Mouse (Mus musculus) midbrain, postnatal 0 days (tissue): Measurements from ENCODE around the gene Camk2d. TPM values are rescaled to one million over a fixed set of nuclear protein-coding genes. Genes with fewer than 3 reads are reported as not detected.

Source experiments
- ATAC-seq: fragments of 200-750 bp; cut with Nextera tagmentation; 2 replicates; pipeline ENCODE4 v1.8.0; 2017; ENCODE audit warnings: moderate number of reproducible peaks, mild to moderate bottlenecking, moderate TSS enrichment, moderate library complexity; ENCODE audit not compliant: low FRiP score
- DNase-seq: peaks from one replicate; pipeline ENCODE4 v3.0.0-alpha.2; 2015; ENCODE audit warnings: low spot score
- H3K27ac ChIP-seq: fragments of 300-500 bp; sonication (generic); 2 replicates; pipeline ENCODE4 v1.5.1; 2014; ENCODE audit warnings: low read depth, mild to moderate bottlenecking, low read length, mixed read lengths
- H3K27me3 ChIP-seq: fragments of 300-500 bp; sonication (generic); 2 replicates; pipeline ENCODE4 v1.6.1; 2014; ENCODE audit warnings: low read length, control low read depth, mixed read lengths; ENCODE audit not compliant: insufficient read depth
- H3K36me3 ChIP-seq: fragments of 300-500 bp; sonication (generic); 2 replicates; pipeline ENCODE4 v1.6.1; 2014; ENCODE audit warnings: low read length, control low read depth, mixed read lengths; ENCODE audit not compliant: insufficient read depth
- H3K4me1 ChIP-seq: fragments of 300-500 bp; sonication (generic); 2 replicates; pipeline ENCODE4 v1.6.1; 2014; ENCODE audit warnings: mild to moderate bottlenecking, control low read depth, antibody characterized with exemption, low read length, mixed read lengths; ENCODE audit not compliant: insufficient read depth
- H3K4me2 ChIP-seq: fragments of 300-500 bp; sonication (generic); 2 replicates; pipeline ENCODE4 v1.6.1; 2014; ENCODE audit warnings: low read depth, mild to moderate bottlenecking, low read length, mixed read lengths; ENCODE audit not compliant: poor library complexity, severe bottlenecking
- H3K4me3 ChIP-seq: fragments of 300-500 bp; sonication (generic); 2 replicates; pipeline ENCODE4 v1.5.1; 2014; ENCODE audit warnings: low read depth, mild to moderate bottlenecking, low read length, moderate library complexity
- H3K9ac ChIP-seq: fragments of 300-500 bp; sonication (generic); replicated peaks from 2 replicates; pipeline ENCODE4 v1.6.1; 2014; ENCODE audit warnings: mild to moderate bottlenecking, low read length, moderate library complexity, mixed read lengths; ENCODE audit not compliant: poor library complexity, severe bottlenecking
- H3K9me3 ChIP-seq: fragments of 300-500 bp; sonication (generic); 2 replicates; pipeline ENCODE4 v1.6.1; 2016; ENCODE audit warnings: low read length, control low read depth
- CTCF ChIP-seq: IDR thresholded peaks from 2 replicates; pipeline ENCODE4 v1.5.1; 2016; ENCODE audit warnings: antibody characterized with exemption, mild to moderate bottlenecking
- WGBS: fragments of 180-500 bp; shearing (Covaris S2); extraction: QIAGEN DNeasy Blood & Tissue Kit; methylation state at CpG from one replicate; pipeline ENCODE4 v1.1.7; 2014; 5-methylcytosine and 5-hydroxymethylcytosine counted together
- polyA plus RNA-seq: library from polyadenylated mRNA; unstranded; fragments of >200 nt; fragmentation: Nextera tagmentation; extraction: Ambion mirVana; gene quantifications from 2 replicates; pipeline ENCODE4 v1.2.1, GENCODE M21; 2015
- total RNA-seq: library from RNA; depleted of rRNA; stranded (reverse); fragments of >200 nt; gene quantifications from 2 replicates; pipeline ENCODE4 v1.2.3, GENCODE M21; 2014

The Camk2d gene
- total and polyA plus RNA-seq, 2 experiments from 2014 or later, result 95.8 to 143 TPM

GRCm38 (mm10) chr3:126746148-126746803, 150.2 kb downstream of the Camk2d start:
- peak; percentile 54; the same call in 1 of the 2 replicates for ATAC-seq
- Histone ChIP-seq H3K9me3 (no peaks in the 10 kb centered on the region), H3K27me3 (no peaks in the 10 kb centered on the region), H3K36me3 (no peaks in the 10 kb centered on the region), H3K9ac (no peak overlapping the region), H3K4me3 (no peak overlapping the region), H3K4me2 (no peak overlapping the region), H3K27ac (no peak overlapping the region), H3K4me1 (0 out of 2 replicates have a peak, but pooled peaks cover 7% of the 10 kb centered on the region)
- TF ChIP-seq CTCF, result no peak
- DNase-seq, result peak; percentile 41
- 62% methylated on average over 11 of the region's 11 CpGs for WGBS

- Histone ChIP-seq H3K4me2 (no peak overlapping the region), H3K4me3 (no peak overlapping the region), H3K4me1 (0 out of 2 replicates have a peak, but pooled peaks cover 7% of the 10 kb centered on the region), H3K27me3 (no peaks in the 10 kb centered on the region), H3K27ac (no peak overlapping the region), H3K9ac (no peak overlapping the region), H3K36me3 (no peaks in the 10 kb centered on the region), H3K9me3 (no peaks in the 10 kb centered on the region)
- no peak for DNase-seq
- TF ChIP-seq CTCF, result no peak
- 89% methylated on average over 3 of the region's 3 CpGs for WGBS
- no peak for ATAC-seq
Measured at GRCm38 (mm10) chr3:126747628-126748027, 151.5 kb downstream of the Camk2d start.

- no peak overlapping the region for H3K4me3 ChIP-seq
- WGBS, result 80% methylated on average over 7 of the region's 7 CpGs
- no peaks in the 10 kb centered on the region for H3K27me3 ChIP-seq
- no peaks in the 10 kb centered on the region for H3K9me3 ChIP-seq
- DNase-seq (no peak), ATAC-seq (no peak; the same call in 1 of the 2 replicates)
- no peaks in the 10 kb centered on the region for H3K36me3 ChIP-seq
- H3K4me1 ChIP-seq, result 0 out of 2 replicates have a peak, but pooled peaks cover under 1% of the 10 kb centered on the region
- no peak for TF ChIP-seq CTCF
- no peak overlapping the region for H3K4me2 ChIP-seq
- no peak overlapping the region for H3K9ac ChIP-seq
- no peak overlapping the region for H3K27ac ChIP-seq
Measured at GRCm38 (mm10) chr3:126751377-126752098, 155.4 kb downstream of the Camk2d start.

- Histone ChIP-seq H3K27ac (no peak overlapping the region), H3K36me3 (no peaks in the 10 kb centered on the region), H3K4me1 (no peaks in the 10 kb centered on the region), H3K9me3 (no peaks in the 10 kb centered on the region), H3K27me3 (no peaks in the 10 kb centered on the region), H3K4me3 (no peak overlapping the region), H3K4me2 (no peak overlapping the region), H3K9ac (no peak overlapping the region)
- TF ChIP-seq CTCF, result no peak
- no peak for DNase-seq
- 80% methylated on average over 6 of the region's 6 CpGs for WGBS
- no peak for ATAC-seq
Measured at GRCm38 (mm10) chr3:126752978-126753377, 156.9 kb downstream of the Camk2d start.

- DNase-seq (no peak), ATAC-seq (no peak)
- no peaks in the 10 kb centered on the region for H3K9me3 ChIP-seq
- 93% methylated on average over 1 of the region's 1 CpGs for WGBS
- no peak overlapping the region for H3K4me2 ChIP-seq
- no peak overlapping the region for H3K9ac ChIP-seq
- H3K4me3 ChIP-seq, result no peak overlapping the region
- no peak for TF ChIP-seq CTCF
- H3K27ac ChIP-seq, result no peak overlapping the region
- H3K4me1 ChIP-seq, result no peaks in the 10 kb centered on the region
- H3K36me3 ChIP-seq, result no peaks in the 10 kb centered on the region
- H3K27me3 ChIP-seq, result no peaks in the 10 kb centered on the region
Measured at GRCm38 (mm10) chr3:126758398-126758797, 162.3 kb downstream of the Camk2d start.

GRCm38 (mm10) chr3:126760608-126761007, 164.5 kb downstream of the Camk2d start:
- Histone ChIP-seq H3K27ac (no peak overlapping the region), H3K36me3 (no peaks in the 10 kb centered on the region), H3K4me2 (no peak overlapping the region), H3K9ac (no peak overlapping the region), H3K9me3 (no peaks in the 10 kb centered on the region), H3K4me1 (no peaks in the 10 kb centered on the region), H3K27me3 (no peaks in the 10 kb centered on the region), H3K4me3 (no peak overlapping the region)
- 85% methylated on average over 3 of the region's 3 CpGs for WGBS
- DNase-seq, result no peak
- TF ChIP-seq CTCF, result no peak
- ATAC-seq, result no peak
